Mouse (Mus musculus) cerebellum, adult 2 months (tissue): ENCODE results near the gene Cop1. TPM values are rescaled to one million over a fixed set of nuclear protein-coding genes. Genes with fewer than 3 reads are reported as not detected.

ENCODE experiments used
- DNase-seq, 2 experiments: peaks; one replicate each; pipeline ENCODE4 v3.0.0; 2021
- H3K27ac ChIP-seq: fragments of 200-500 bp; 2 replicates; pipeline ENCODE4 v1.5.1; 2012; ENCODE audit warnings: low read length, control low read depth, inconsistent platforms; ENCODE audit not compliant: insufficient read depth
- H3K27me3 ChIP-seq: fragments of 200-500 bp; 2 replicates; pipeline ENCODE4 v1.6.1; 2012; ENCODE audit warnings: inconsistent platforms, mild to moderate bottlenecking, low read length, moderate library complexity; ENCODE audit not compliant: control insufficient read depth, insufficient read depth
- H3K4me1 ChIP-seq: fragments of 200-500 bp; 2 replicates; pipeline ENCODE4 v1.6.1; 2011; ENCODE audit warnings: low read length; ENCODE audit not compliant: control insufficient read depth, insufficient read depth
- H3K4me3 ChIP-seq: fragments of 200-500 bp; replicated peaks from 2 replicates; pipeline ENCODE3; 2011; ENCODE audit warnings: mild to moderate bottlenecking, low read depth, low read length, control low read depth; ENCODE audit not compliant: insufficient read depth
- CTCF ChIP-seq: fragments of 200-500 bp; IDR thresholded peaks from 2 replicates; pipeline ENCODE4 v1.5.1; 2011; ENCODE audit warnings: low read depth, mild to moderate bottlenecking, control low read depth, low read length, moderate library complexity, borderline replicate concordance; ENCODE audit not compliant: insufficient read depth
- POLR2A ChIP-seq: fragments of 200-500 bp; IDR thresholded peaks from 2 replicates; pipeline ENCODE4 v1.6.1; 2011; ENCODE audit warnings: low read length, control low read depth, borderline replicate concordance; ENCODE audit not compliant: insufficient read depth
- WGBS: fragments of 180-500 bp; shearing (Covaris S2); methylation state at CpG from one replicate; pipeline ENCODE4 v1.1.7; 2018; 5-methylcytosine and 5-hydroxymethylcytosine counted together
- polyA plus RNA-seq: library from polyadenylated mRNA; depleted of rRNA; stranded (reverse); fragments of >200 nt; gene quantifications from 2 replicates; pipeline ENCODE4 v1.2.3, GENCODE M21; 2012

Gene Cop1
- polyA plus RNA-seq, 1 experiment, result 85.0 TPM

GRCm38 (mm10) chr1:159396515-159396914, 164.4 kb downstream of the Cop1 start:
- no peaks in the 10 kb centered on the region for H3K27me3 ChIP-seq
- no peak overlapping the region for H3K27ac ChIP-seq
- peaks cover 13% of the 10 kb centered on the region; the same call in 1 of the 2 replicates for H3K4me1 ChIP-seq
- 3% methylated on average over 9 of the region's 9 CpGs for WGBS
- H3K4me3 ChIP-seq, result peak overlapping the region; percentile 16
- TF ChIP-seq POLR2A (no peak), CTCF (peak; percentile 76)
- peak; percentile 34 to 54 for DNase-seq
